Mouse (Mus musculus): ENCODE measurements at regions not wholly inside any gene's neighbourhood (a gene's known extent, or its start where the extent isn't known, plus 50 kb on each side); places are given as distances from the start of the nearest gene placed in this dataset.

- H3K27me3 ChIP-seq, result no peaks in the 10 kb centered on the region
- ChIA-PET POLR2A (interaction anchor here (0.7 kb wide), 1 partner anchor 244 kb away, joined by 3 read pairs; no protein-coding TSS in a partner anchor), CTCF (no interaction called here)
- TF ChIP-seq CTCF (IDR thresholded peaks at IDR 0.05), result no peak
- DNase-seq (ENCODE audit: low read depth, low spot score), result no peak
- in situ Hi-C loops (cut with MboI; ENCODE audit: low pct_unique_long_range_greater_than_20kb), result no loop called here
- ATAC-seq, result no peak
Measured at GRCm38 (mm10) chr2:82360224-82360623, 307.2 kb downstream of the Zfp804a start.

GRCm38 (mm10) chr2:82373152-82373551 is 320.1 kb downstream of the Zfp804a start:
- H3K27me3 ChIP-seq, result no peaks in the 10 kb centered on the region
- ChIA-PET POLR2A (no interaction called here), CTCF (no interaction called here)
- DNase-seq (ENCODE audit: low read depth, low spot score) (no peak), ATAC-seq (no peak)
- no peak for TF ChIP-seq CTCF (IDR thresholded peaks at IDR 0.05)
- in situ Hi-C loops (cut with MboI; ENCODE audit: low pct_unique_long_range_greater_than_20kb), result no loop called here

- POLR2A ChIA-PET, result no interaction called here
- in situ Hi-C loops (cut with MboI; ENCODE audit: low pct_unique_long_range_greater_than_20kb), result no loop called here
- TF ChIP-seq CTCF (IDR thresholded peaks at IDR 0.05), result no peak
- ATAC-seq (no peak), DNase-seq (ENCODE audit: low read depth, low spot score) (no peak)
- CTCF ChIA-PET, result no interaction called here
- H3K27me3 ChIP-seq, result no peaks in the 10 kb centered on the region
Measured at GRCm38 (mm10) chr2:82378476-82378875, 325.5 kb downstream of the Zfp804a start.

- DNase-seq (ENCODE audit: low read depth, low spot score), result no peak
- in situ Hi-C loops (cut with MboI; ENCODE audit: low pct_unique_long_range_greater_than_20kb), result no loop called here
- H3K27me3 ChIP-seq, result no peaks in the 10 kb centered on the region
- ChIA-PET CTCF (no interaction called here), POLR2A (no interaction called here)
- no peak for TF ChIP-seq CTCF (IDR thresholded peaks at IDR 0.05)
- no peak for ATAC-seq
Measured at GRCm38 (mm10) chr2:82385123-82385522, 332.1 kb downstream of the Zfp804a start.

GRCm38 (mm10) chr2:82387744-82388143 is 334.7 kb downstream of the Zfp804a start:
- DNase-seq (ENCODE audit: low read depth, low spot score) (no peak), ATAC-seq (no peak)
- in situ Hi-C loops (cut with MboI; ENCODE audit: low pct_unique_long_range_greater_than_20kb), result no loop called here
- ChIA-PET POLR2A (no interaction called here), CTCF (no interaction called here)
- no peaks in the 10 kb centered on the region for H3K27me3 ChIP-seq
- no peak for TF ChIP-seq CTCF (IDR thresholded peaks at IDR 0.05)

GRCm38 (mm10) chr2:82395426-82395825 is 342.4 kb downstream of the Zfp804a start:
- ATAC-seq, result no peak
- in situ Hi-C loops (cut with MboI; ENCODE audit: low pct_unique_long_range_greater_than_20kb), result no loop called here
- no peaks in the 10 kb centered on the region for H3K27me3 ChIP-seq
- no peak for TF ChIP-seq CTCF (IDR thresholded peaks at IDR 0.05)
- CTCF ChIA-PET, result no interaction called here
- POLR2A ChIA-PET, result no interaction called here
- no peak for DNase-seq (ENCODE audit: low read depth, low spot score)

- DNase-seq (ENCODE audit: low read depth, low spot score) (no peak), ATAC-seq (no peak)
- no peaks in the 10 kb centered on the region for H3K27me3 ChIP-seq
- ChIA-PET CTCF (no interaction called here), POLR2A (no interaction called here)
- in situ Hi-C loops (cut with MboI; ENCODE audit: low pct_unique_long_range_greater_than_20kb), result no loop called here
- TF ChIP-seq CTCF (IDR thresholded peaks at IDR 0.05), result no peak
Measured at GRCm38 (mm10) chr2:82445706-82446105, 392.7 kb downstream of the Zfp804a start.

- no peaks in the 10 kb centered on the region for H3K27me3 ChIP-seq
- CTCF ChIA-PET, result no interaction called here
- DNase-seq (ENCODE audit: low read depth, low spot score) (no peak), ATAC-seq (no peak)
- in situ Hi-C loops (cut with MboI; ENCODE audit: low pct_unique_long_range_greater_than_20kb), result no loop called here
- no peak for TF ChIP-seq CTCF (IDR thresholded peaks at IDR 0.05)
- POLR2A ChIA-PET, result no interaction called here
Measured at GRCm38 (mm10) chr2:82455743-82456142, 402.7 kb downstream of the Zfp804a start.
